ENCODE assay signal across 12 mouse cellular contexts in genomic region chr12:101023143-101023542, GRCm38 (mm10). TPM values are rescaled to one million over a fixed set of nuclear protein-coding genes. Genes with fewer than 3 reads are reported as not detected.
DNase-seq lines count a peak whose midpoint lies in the region; ATAC-seq and TF ChIP-seq lines count a peak whose summit lies in the region.
"Had no signal": no experiment of that assay in that cellular context is flagged by ENCODE, and none has a peak within 500 bp of the region (broad histone marks: within the 10 kb centered on the region; RNA-seq: fewer than 3 reads in every experiment).

No protein-coding gene starts in this region.

- no peak for DNase-seq in hindbrain, postnatal 0 days (ENCODE audit: low spot score)
- DNase-seq in hindbrain, embryonic 11.5 days (ENCODE audit: low spot score), result no peak
- DNase-seq in neural tube, embryonic 10.5 days (ENCODE audit: extremely low spot score, low spot score), result no peak
- no peak for DNase-seq in midbrain, postnatal 0 days (ENCODE audit: low spot score)
- DNase-seq in layer of hippocampus, postnatal 25 days (ENCODE audit: extremely low spot score in 1 of 2, low spot score in 1 of 2), result no peak
- DNase-seq: heart, adult 18-20 months; heart, postnatal 14 days; kidney, adult 18-20 months had no signal

- H3K4me1 ChIP-seq in hindbrain, postnatal 0 days (ENCODE audit: insufficient read depth, low read length), result peaks cover 7% of the 10 kb centered on the region; the same call in 1 of the 2 replicates
- peaks cover 6% of the 10 kb centered on the region for H3K4me1 ChIP-seq in hindbrain, embryonic 11.5 days (replicated peaks; ENCODE audit: control insufficient read depth, insufficient read depth, low read length)
- peaks cover 78% of the 10 kb centered on the region for H3K4me1 ChIP-seq in neural tube, embryonic 13.5 days (replicated peaks)
- H3K4me1 ChIP-seq in forebrain, embryonic 15.5 days, result peaks cover 78% of the 10 kb centered on the region
- H3K4me1 ChIP-seq in midbrain, postnatal 0 days (ENCODE audit: insufficient read depth, low read length), result peaks cover 15% of the 10 kb centered on the region; the same call in 1 of the 2 replicates

- no peak for TF ChIP-seq CTCF in hindbrain, postnatal 0 days (IDR thresholded peaks at IDR 0.05; ENCODE audit: low read depth)
- TF ChIP-seq CTCF in midbrain, postnatal 0 days (IDR thresholded peaks at IDR 0.05), result no peak

- H3K9ac ChIP-seq in hindbrain, postnatal 0 days (replicated peaks; ENCODE audit: low read length), result no peak overlapping the region
- no peak overlapping the region for H3K9ac ChIP-seq in hindbrain, embryonic 11.5 days (ENCODE audit: low read depth, low read length)
- H3K9ac ChIP-seq in neural tube, embryonic 13.5 days, result peak overlapping the region; percentile 42
- H3K9ac ChIP-seq in forebrain, embryonic 15.5 days (replicated peaks), result no peak overlapping the region
- H3K9ac ChIP-seq in midbrain, postnatal 0 days (replicated peaks; ENCODE audit: low read length, poor library complexity, severe bottlenecking), result no peak overlapping the region
- H3K9ac ChIP-seq: limb, embryonic 13.5 days had no signal

- H3K4me3 ChIP-seq in hindbrain, postnatal 0 days (ENCODE audit: low read length), result no peak overlapping the region
- no peak overlapping the region for H3K4me3 ChIP-seq in hindbrain, embryonic 11.5 days (ENCODE audit: low read depth, low read length)
- H3K4me3 ChIP-seq in neural tube, embryonic 13.5 days, result no peak overlapping the region
- H3K4me3 ChIP-seq in forebrain, embryonic 15.5 days, result no peak overlapping the region
- H3K4me3 ChIP-seq in midbrain, postnatal 0 days (ENCODE audit: low read depth, low read length), result no peak overlapping the region
- H3K4me3 ChIP-seq: limb, embryonic 13.5 days had no signal

- peak overlapping the region; percentile 13; the same call in 1 of the 2 replicates for H3K27ac ChIP-seq in hindbrain, postnatal 0 days
- H3K27ac ChIP-seq in hindbrain, embryonic 11.5 days (ENCODE audit: low read depth, low read length), result no peak overlapping the region
- H3K27ac ChIP-seq in neural tube, embryonic 13.5 days (replicated peaks), result no peak overlapping the region
- H3K27ac ChIP-seq in forebrain, embryonic 15.5 days (replicated peaks), result no peak overlapping the region; the same call in 1 of the 2 replicates
- H3K27ac ChIP-seq in midbrain, postnatal 0 days (ENCODE audit: low read depth, low read length), result peak overlapping the region; percentile 49
- H3K27ac ChIP-seq: limb, embryonic 13.5 days had no signal

- no peak overlapping the region for H3K4me2 ChIP-seq in hindbrain, postnatal 0 days (ENCODE audit: low read depth, low read length)
- no peak overlapping the region for H3K4me2 ChIP-seq in hindbrain, embryonic 11.5 days (replicated peaks; ENCODE audit: low read depth, low read length)
- peak overlapping the region; percentile 13; the same call in 1 of the 2 replicates for H3K4me2 ChIP-seq in neural tube, embryonic 13.5 days
- H3K4me2 ChIP-seq in forebrain, embryonic 15.5 days (replicated peaks), result peak overlapping the region; percentile 9; the same call in 1 of the 2 replicates
- no peak overlapping the region for H3K4me2 ChIP-seq in midbrain, postnatal 0 days (ENCODE audit: low read depth, low read length, poor library complexity, severe bottlenecking)
- H3K4me2 ChIP-seq: limb, embryonic 13.5 days had no signal

- 65% methylated on average over 11 of the region's 11 CpGs for whole genome bisulfite sequencing in hindbrain, postnatal 0 days
- WGBS in hindbrain, embryonic 11.5 days, result 85% methylated on average over 11 of the region's 11 CpGs
- 65% methylated on average over 11 of the region's 11 CpGs for WGBS in neural tube, embryonic 13.5 days
- WGBS in forebrain, embryonic 15.5 days, result 49% methylated on average over 11 of the region's 11 CpGs
- 51% methylated on average over 11 of the region's 11 CpGs for WGBS in midbrain, postnatal 0 days

- no peaks in the 10 kb centered on the region for H3K27me3 ChIP-seq in hindbrain, postnatal 0 days (ENCODE audit: insufficient read depth, low read length)
- no peaks in the 10 kb centered on the region for H3K27me3 ChIP-seq in hindbrain, embryonic 11.5 days (ENCODE audit: control insufficient read depth, insufficient read depth, low read length)
- peaks cover 4% of the 10 kb centered on the region; the same call in 1 of the 2 replicates for H3K27me3 ChIP-seq in neural tube, embryonic 13.5 days
- no peaks in the 10 kb centered on the region for H3K27me3 ChIP-seq in forebrain, embryonic 15.5 days
- H3K27me3 ChIP-seq in midbrain, postnatal 0 days (ENCODE audit: insufficient read depth, low read length), result no peaks in the 10 kb centered on the region

- ATAC-seq in hindbrain, postnatal 0 days, result no peak
- no peak for ATAC-seq in hindbrain, embryonic 11.5 days (ENCODE audit: low FRiP score)
- ATAC-seq in neural tube, embryonic 13.5 days (ENCODE audit: low read depth), result no peak
- no peak for ATAC-seq in forebrain, embryonic 15.5 days (replicated peaks)
- ATAC-seq in midbrain, postnatal 0 days (ENCODE audit: low FRiP score), result no peak
- ATAC-seq: lung, postnatal 0 days had no signal

- no peaks in the 10 kb centered on the region for H3K9me3 ChIP-seq in hindbrain, postnatal 0 days (ENCODE audit: low read length)
- no peaks in the 10 kb centered on the region for H3K9me3 ChIP-seq in hindbrain, embryonic 11.5 days (ENCODE audit: control insufficient read depth, low read length)
- H3K9me3 ChIP-seq in neural tube, embryonic 13.5 days, result no peaks in the 10 kb centered on the region
- H3K9me3 ChIP-seq in forebrain, embryonic 15.5 days, result no peaks in the 10 kb centered on the region
- H3K9me3 ChIP-seq in midbrain, postnatal 0 days (ENCODE audit: low read length), result no peaks in the 10 kb centered on the region
- H3K9me3 ChIP-seq: limb, embryonic 13.5 days had no signal

- H3K36me3 ChIP-seq in hindbrain, postnatal 0 days (ENCODE audit: insufficient read depth, low read length), result no peaks in the 10 kb centered on the region
- peaks cover 2% of the 10 kb centered on the region for H3K36me3 ChIP-seq in hindbrain, embryonic 11.5 days (ENCODE audit: control insufficient read depth, insufficient read depth, low read length)
- peaks cover 17% of the 10 kb centered on the region for H3K36me3 ChIP-seq in neural tube, embryonic 13.5 days
- 0 out of 2 replicates have a peak, but pooled peaks cover 7% of the 10 kb centered on the region for H3K36me3 ChIP-seq in forebrain, embryonic 15.5 days
- no peaks in the 10 kb centered on the region for H3K36me3 ChIP-seq in midbrain, postnatal 0 days (ENCODE audit: insufficient read depth, low read length)
- H3K36me3 ChIP-seq: limb, embryonic 13.5 days had no signal

RNA-seq across cellular contexts. Expression of gene Ccdc88c, which starts 5.7 kb away (rescaled TPM):
- 17.7 and 23.3 TPM in 2 replicates for total RNA-seq in hindbrain, postnatal 0 days (2014; rRNA removed)
- 11.2 and 13.0 TPM in 2 replicates for polyA plus RNA-seq in hindbrain, postnatal 0 days (2015; fragmentation: Nextera tagmentation; extraction: Ambion mirVana)
- 11.6 and 14.1 TPM in 2 replicates for polyA plus RNA-seq in hindbrain, embryonic 11.5 days (2014; fragmentation: Nextera tagmentation; extraction: Ambion mirVana)
- polyA plus RNA-seq in neural tube, embryonic 13.5 days (2015; fragmentation: Nextera tagmentation; extraction: Ambion mirVana), result 11.0 and 11.8 TPM in 2 replicates
- polyA plus RNA-seq in forebrain, embryonic 15.5 days (2015; fragmentation: Nextera tagmentation; extraction: Ambion mirVana), result 18.3 and 20.3 TPM in 2 replicates
- total RNA-seq in midbrain, postnatal 0 days (2014; rRNA removed), result 24.8 and 25.2 TPM in 2 replicates
- 12.0 and 12.6 TPM in 2 replicates for polyA plus RNA-seq in midbrain, postnatal 0 days (2015; fragmentation: Nextera tagmentation; extraction: Ambion mirVana)
- 10 to 100 TPM; 26.7 to 40.1 TPM for total RNA-seq in layer of hippocampus, postnatal 25 days (2021)

Comparison
In these comparisons a context has a peak if more than half of its experiments do, and no peak if none do; other contexts are left out.
1. H3K27ac ChIP-seq: peak in hindbrain, postnatal 0 days (single experiment) and midbrain, postnatal 0 days (single experiment); none in hindbrain, embryonic 11.5 days (single experiment), neural tube, embryonic 13.5 days (single experiment) and forebrain, embryonic 15.5 days (single experiment).
2. H3K4me2 ChIP-seq: peak in neural tube, embryonic 13.5 days (single experiment) and forebrain, embryonic 15.5 days (single experiment); none in hindbrain, postnatal 0 days (single experiment), hindbrain, embryonic 11.5 days (single experiment) and midbrain, postnatal 0 days (single experiment).